Mouse (Mus musculus) T-helper 2 cell (primary cell): Measurements from ENCODE around the gene Ncbp3.

Experiments used
- in situ Hi-C: fragments of 300-600 bp; cut with MboI, MseI; formaldehyde crosslinking; loops from one replicate; pipeline ENCODE4 v1.15.1; 2025; ENCODE audit warnings: high pct_unique_total_duplicates

Ncbp3 gene

DNA sequence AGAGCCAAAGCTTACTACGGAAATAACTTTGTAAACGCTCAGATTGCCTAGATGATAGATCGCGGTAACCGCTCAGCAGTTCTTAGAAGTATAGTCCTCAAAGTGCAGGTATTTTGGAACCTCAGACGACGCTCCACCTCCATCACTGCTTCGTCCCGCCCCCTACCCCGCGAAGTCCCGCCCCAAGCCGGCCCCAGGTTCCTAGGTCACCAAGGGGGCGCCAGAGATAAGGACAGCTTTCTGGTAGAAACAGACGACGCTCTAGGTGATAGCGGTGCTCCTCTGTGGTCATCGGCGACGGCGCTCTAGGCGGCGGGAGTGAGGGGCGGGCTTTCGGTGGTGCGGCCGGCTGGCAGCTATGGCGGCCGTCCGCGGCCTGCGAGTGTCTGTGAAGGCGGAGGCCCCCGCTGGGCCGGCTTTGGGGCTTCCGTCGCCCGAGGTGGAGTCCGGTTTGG lies at the start of gene Ncbp3:
Ncbp3 (plus strand) TSS at position 242 of the 455 bp plus-strand sequence.
- in situ Hi-C loops, result loop anchor here (10.0 kb wide), 1 partner anchor 473 kb away; no protein-coding TSS in a partner anchor

DNA sequence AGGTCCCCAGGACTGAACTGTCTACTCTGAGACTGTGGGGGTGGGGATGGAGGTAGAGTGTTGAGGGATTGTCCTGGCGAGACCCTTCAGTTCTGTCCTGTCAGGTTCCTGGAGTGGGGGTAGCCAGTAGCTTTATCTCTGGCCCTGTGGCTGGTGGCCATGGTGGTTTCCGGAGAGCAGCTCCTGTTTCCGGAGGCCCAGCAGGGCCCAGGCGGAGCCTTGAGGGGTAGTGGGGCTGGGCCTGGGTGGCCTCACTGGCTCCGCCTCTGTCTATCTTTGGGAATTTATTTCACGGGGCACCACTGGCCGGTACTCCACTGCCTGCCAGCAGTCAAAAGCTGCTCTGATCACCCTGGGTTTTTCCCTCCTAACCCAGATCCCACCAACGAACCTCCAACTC lies 48.8 kb upstream of the Ncbp3 start, which contains the start of gene P2rx1:
P2rx1 (plus strand) TSS at position 333 of the 400 bp plus-strand sequence.
- in situ Hi-C loops, result loop anchor here (5.0 kb wide), 2 partner anchors 71 to 421 kb away; no protein-coding TSS in a partner anchor

GRCm38 (mm10) chr11:73001029-73001428 lies 46.6 kb upstream of the Ncbp3 start:
- in situ Hi-C loops, result no loop called here

DNA sequence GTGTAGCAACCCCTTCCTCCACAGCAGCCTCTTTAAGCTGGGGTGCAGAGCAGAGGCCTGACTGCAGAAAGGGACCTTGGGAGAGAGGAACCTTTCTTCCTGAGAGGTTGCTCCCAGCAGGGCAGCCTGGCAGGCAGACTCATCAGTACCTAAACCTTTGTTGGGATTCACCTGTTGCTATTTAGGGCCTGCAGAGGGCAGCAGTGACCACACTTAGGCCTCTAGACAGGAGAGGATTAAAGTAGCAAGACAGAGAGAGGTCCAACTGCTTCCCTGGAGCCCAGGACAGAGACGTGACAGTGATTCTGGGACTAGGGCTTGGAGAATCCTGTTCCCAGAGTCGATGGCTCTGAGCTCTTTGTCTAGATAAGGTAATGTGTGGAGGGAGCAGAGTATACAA lies 41.2 kb upstream of the Ncbp3 start:
- in situ Hi-C loops, result no loop called here

GRCm38 (mm10) chr11:73007113-73007512 lies 40.5 kb upstream of the Ncbp3 start:
- in situ Hi-C loops, result no loop called here

DNA sequence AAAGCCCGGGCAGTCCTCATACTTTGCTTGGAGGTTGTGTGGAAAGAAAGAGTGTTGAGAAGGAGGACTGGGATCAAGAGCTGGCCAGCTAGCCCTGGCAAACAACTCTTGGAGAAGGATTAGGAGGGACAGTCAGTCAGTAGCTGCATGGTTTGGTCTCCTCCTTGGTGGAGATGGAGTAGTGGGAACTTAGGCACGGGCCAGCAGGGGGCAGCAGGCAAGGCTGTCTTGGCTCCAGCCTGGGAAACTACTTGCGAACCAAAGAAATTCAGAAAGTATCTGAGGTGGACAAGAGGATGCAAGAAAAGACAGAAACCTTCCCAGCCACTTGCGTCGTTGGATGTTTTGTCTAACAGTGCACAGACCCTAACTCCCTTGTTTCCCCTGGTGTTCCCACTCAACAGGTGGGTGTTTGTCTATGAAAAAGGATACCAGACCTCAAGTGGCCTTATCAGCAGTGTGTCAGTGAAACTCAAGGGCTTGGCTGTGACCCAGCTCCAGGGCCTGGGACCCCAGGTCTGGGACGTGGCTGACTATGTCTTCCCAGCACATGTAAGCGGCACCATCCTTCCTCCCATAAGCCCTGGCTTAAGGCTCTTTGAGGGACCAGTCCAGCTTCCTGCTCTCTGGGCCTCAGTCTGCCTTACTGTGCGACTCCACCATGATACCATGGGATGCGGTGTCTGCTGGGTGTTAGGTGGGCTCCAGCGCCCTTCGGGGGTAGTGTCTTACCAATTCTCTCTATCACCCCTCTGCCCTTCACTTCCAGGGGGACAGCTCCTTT lies 39.7 kb upstream of the Ncbp3 start:
- in situ Hi-C loops, result no loop called here

GRCm38 (mm10) chr11:73008826-73009225 lies 38.8 kb upstream of the Ncbp3 start:
- in situ Hi-C loops, result no loop called here

- in situ Hi-C loops, result no loop called here
Observed at GRCm38 (mm10) chr11:73009531-73010274, 37.9 kb upstream of the Ncbp3 start.

DNA sequence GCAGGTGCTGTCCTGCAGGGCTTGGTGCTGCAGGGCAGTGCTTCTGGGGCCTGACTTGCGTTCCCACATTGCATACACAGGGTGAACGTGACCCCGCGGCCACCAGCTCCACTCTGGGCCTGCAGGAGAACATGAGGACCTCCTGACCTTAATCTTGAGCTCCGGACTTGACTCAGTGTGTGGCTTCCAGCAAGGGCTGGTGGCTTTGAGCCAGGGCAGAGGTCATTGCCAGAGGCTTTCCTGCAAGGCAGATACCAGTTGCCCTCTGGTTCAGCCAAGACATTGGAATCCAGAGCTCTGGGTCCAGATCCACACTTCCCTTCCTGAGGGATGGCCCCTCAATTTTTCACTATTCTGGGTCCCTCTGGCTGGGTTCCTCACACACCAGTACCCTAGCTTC lies 33.6 kb upstream of the Ncbp3 start:
- in situ Hi-C loops, result no loop called here

GRCm38 (mm10) chr11:73014831-73015344 lies 32.7 kb upstream of the Ncbp3 start:
- in situ Hi-C loops, result no loop called here

- in situ Hi-C loops, result no loop called here
Observed at GRCm38 (mm10) chr11:73015391-73016102, 32.0 kb upstream of the Ncbp3 start.

DNA sequence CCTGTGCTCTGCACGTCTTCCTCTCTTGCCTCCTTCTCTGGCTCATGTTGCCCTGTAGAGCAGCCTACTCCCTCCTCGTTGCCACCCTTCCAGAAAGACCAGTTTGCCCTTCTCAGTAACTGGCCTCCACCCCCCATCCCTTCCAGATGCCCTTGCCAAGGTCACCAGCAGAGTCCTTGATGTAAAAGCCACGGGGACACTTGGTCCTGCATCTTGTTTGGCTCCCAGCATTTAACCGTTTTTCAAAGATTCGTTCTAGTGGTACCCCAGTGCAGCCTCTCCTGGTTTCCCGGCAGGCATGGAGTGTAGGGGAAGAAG lies 31.5 kb upstream of the Ncbp3 start:
- in situ Hi-C loops, result no loop called here

DNA sequence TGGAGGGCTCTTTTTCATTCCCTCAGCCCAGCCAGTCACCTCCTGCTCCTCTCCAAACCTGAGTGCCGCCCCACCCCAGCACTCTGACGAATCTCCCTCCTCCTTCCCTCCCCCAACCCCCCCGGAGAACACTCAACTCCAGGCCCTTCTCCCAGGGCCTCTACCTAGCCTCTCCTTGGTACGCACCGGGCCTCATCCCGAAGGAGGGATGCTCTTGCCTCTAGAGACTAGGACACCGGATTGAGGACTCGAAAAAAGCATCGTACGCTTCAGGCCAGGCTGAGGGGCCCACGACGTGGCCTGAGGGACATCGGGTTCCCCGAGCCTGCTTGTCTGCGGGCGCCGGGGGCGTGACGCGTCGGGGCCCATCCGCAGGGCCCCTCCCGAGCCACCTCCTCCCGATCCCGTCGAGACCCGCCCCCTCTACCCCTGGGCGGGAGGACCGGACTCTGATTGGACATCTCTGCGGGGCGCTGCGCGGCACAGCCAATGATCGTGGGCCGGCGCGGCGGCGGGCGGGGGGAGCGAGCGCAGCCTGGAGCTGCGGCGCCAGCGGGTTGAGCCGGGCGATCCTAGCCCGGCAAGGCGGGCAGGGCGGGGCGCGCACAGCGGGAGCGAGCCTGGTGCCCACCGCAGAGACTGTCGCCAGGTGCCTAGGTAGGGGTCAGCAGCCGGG lies 29.0 kb upstream of the Ncbp3 start, which contains the start of gene Camkk1:
Camkk1 (plus strand) TSS at position 538 of the 676 bp plus-strand sequence.
- in situ Hi-C loops, result no loop called here

GRCm38 (mm10) chr11:73019147-73019795 lies 28.3 kb upstream of the Ncbp3 start:
- in situ Hi-C loops, result no loop called here

DNA sequence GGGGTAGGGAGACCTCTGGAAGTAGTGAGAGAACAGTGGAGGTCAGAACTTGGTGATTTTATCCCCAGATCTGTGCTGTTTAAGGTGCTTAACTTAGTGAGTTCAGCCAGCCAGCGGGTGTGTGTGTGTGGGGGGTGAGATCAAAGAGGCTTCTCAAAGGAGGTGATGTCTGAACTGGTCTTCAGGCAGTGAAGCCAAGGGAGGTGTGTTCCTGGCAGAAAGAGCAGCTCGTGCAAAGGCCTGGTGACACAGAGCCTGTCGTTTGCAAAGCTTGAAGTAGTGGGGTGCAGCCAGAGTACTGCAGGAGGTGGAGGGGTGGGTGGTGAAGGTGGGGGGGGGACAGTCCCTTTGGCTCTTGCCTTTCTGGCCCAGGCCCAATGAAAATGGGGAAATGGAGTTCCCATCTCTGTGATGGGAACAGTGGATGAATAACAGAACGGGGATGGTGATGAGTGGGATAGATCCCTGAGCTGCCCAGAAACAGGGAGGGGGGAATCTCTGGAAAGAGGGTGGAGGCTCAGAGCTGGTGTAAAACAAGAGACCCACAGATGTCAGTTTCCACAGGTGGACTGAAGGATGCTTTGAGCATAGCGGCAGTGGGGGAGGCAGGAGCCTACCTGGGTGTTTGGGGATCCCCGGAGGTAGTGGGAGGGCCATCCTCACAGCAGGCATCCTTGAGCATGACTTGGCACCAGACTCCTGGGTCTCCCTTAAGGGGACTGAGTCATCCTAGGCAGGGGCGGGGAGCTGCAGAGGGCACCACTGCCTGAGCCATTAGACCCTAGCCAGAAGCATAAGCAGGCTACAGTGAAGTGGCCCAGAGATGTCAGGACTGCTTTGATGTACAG lies 26.4 kb upstream of the Ncbp3 start:
- in situ Hi-C loops, result no loop called here

- in situ Hi-C loops, result no loop called here
Observed at GRCm38 (mm10) chr11:73023099-73023498, 24.5 kb upstream of the Ncbp3 start.

- in situ Hi-C loops, result no loop called here
Observed at GRCm38 (mm10) chr11:73023827-73024226, 23.8 kb upstream of the Ncbp3 start.

- in situ Hi-C loops, result no loop called here
Observed at GRCm38 (mm10) chr11:73024236-73024904, 23.2 kb upstream of the Ncbp3 start.

- in situ Hi-C loops, result no loop called here
Observed at GRCm38 (mm10) chr11:73026961-73027360, 20.6 kb upstream of the Ncbp3 start.
